12 mouse cellular contexts compared by ENCODE assay signal in the genomic region with DNA sequence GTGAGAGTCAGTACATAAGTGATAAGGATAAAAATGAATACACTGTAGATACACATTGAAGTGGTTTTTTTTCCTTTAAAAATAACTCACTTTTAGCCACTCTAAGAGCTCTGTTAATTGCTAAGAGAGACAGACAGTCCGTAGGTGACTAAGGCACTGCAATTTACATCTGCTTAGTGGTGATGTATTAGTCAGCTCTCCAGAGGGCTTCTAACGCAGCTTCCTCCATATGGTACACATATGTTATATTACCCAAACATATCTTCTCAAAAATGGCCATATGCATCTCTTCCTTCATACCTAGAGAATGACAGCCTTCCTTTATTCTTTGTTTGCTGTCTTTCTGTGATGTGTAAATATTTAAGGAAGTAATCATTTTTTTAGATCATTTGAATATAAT.
A peak's percentile ranks its signal among the peaks of the same experiment; 100 is the strongest.
DNase-seq lines count a peak whose midpoint lies in the region; ATAC-seq and TF ChIP-seq lines count a peak whose summit lies in the region.
"Had no signal": no experiment of that assay in that cellular context is flagged by ENCODE, and none has a peak within 500 bp of the region (broad histone marks: within the 10 kb centered on the region; RNA-seq: fewer than 3 reads in every experiment).

No protein-coding gene starts in this region.

- H3K36me3 ChIP-seq in forebrain, embryonic 16.5 days (ENCODE audit: control insufficient read depth, insufficient read depth) = no peaks in the 10 kb centered on the region
- no peaks in the 10 kb centered on the region for H3K36me3 ChIP-seq in midbrain, embryonic 16.5 days (ENCODE audit: control insufficient read depth, insufficient read depth, low read length)
- H3K36me3 ChIP-seq: limb, embryonic 12.5 days had no signal

- no peak overlapping the region for H3K9ac ChIP-seq in forebrain, embryonic 16.5 days (replicated peaks; ENCODE audit: low read depth, low read length)
- H3K9ac ChIP-seq in midbrain, embryonic 16.5 days (ENCODE audit: low read depth, low read length) = no peak overlapping the region
- H3K9ac ChIP-seq: limb, embryonic 12.5 days had no signal

- H3K4me2 ChIP-seq in forebrain, embryonic 16.5 days (ENCODE audit: low read length) = no peak overlapping the region
- no peak overlapping the region for H3K4me2 ChIP-seq in midbrain, embryonic 16.5 days (ENCODE audit: low read length)
- H3K4me2 ChIP-seq: limb, embryonic 12.5 days had no signal

- no peak for TF ChIP-seq CTCF in left cerebral cortex, adult 2 months (IDR thresholded peaks at IDR 0.05)

- H3K27ac ChIP-seq in left cerebral cortex, adult 2 months = peak overlapping the region; percentile 54
- peak overlapping the region; percentile 74 for H3K27ac ChIP-seq in forebrain, embryonic 16.5 days (ENCODE audit: low read length)
- peak overlapping the region; percentile 87 for H3K27ac ChIP-seq in midbrain, embryonic 16.5 days (ENCODE audit: low read length)
- H3K27ac ChIP-seq: gastrocnemius, adult 2 months; limb, embryonic 12.5 days had no signal

- H3K4me3 ChIP-seq in left cerebral cortex, adult 2 months = no peak overlapping the region
- no peak overlapping the region for H3K4me3 ChIP-seq in forebrain, embryonic 16.5 days (replicated peaks; ENCODE audit: low read length)
- H3K4me3 ChIP-seq in midbrain, embryonic 16.5 days (ENCODE audit: low read depth, low read length) = no peak overlapping the region
- H3K4me3 ChIP-seq: gastrocnemius, adult 2 months; limb, embryonic 12.5 days had no signal

- H3K9me3 ChIP-seq in forebrain, embryonic 16.5 days (ENCODE audit: control insufficient read depth, low read length) = no peaks in the 10 kb centered on the region
- no peaks in the 10 kb centered on the region for H3K9me3 ChIP-seq in midbrain, embryonic 16.5 days (replicated peaks; ENCODE audit: control insufficient read depth, low read length, poor library complexity, severe bottlenecking)
- H3K9me3 ChIP-seq: limb, embryonic 12.5 days had no signal

- 13% methylated on average over 2 of the region's 2 CpGs for WGBS in forebrain, embryonic 16.5 days
- 11% methylated on average over 2 of the region's 2 CpGs for WGBS in midbrain, embryonic 16.5 days

- peak; percentile 8; the same call in 1 of the 2 replicates for ATAC-seq in forebrain, embryonic 16.5 days
- ATAC-seq in midbrain, embryonic 16.5 days = no peak

- H3K4me1 ChIP-seq in forebrain, embryonic 16.5 days (replicated peaks; ENCODE audit: control insufficient read depth, insufficient read depth, low read length) = peaks cover 28% of the 10 kb centered on the region
- peaks cover 34% of the 10 kb centered on the region for H3K4me1 ChIP-seq in midbrain, embryonic 16.5 days (ENCODE audit: control insufficient read depth, insufficient read depth, low read length)

- intact Hi-C loops in left cerebral cortex, adult 2 months (cut with DNase I) = loop anchor here (1.0 to 5.0 kb wide), 2 partner anchors 69 to 134 kb away; no protein-coding TSS in a partner anchor

- H3K27me3 ChIP-seq in forebrain, embryonic 16.5 days (replicated peaks; ENCODE audit: control insufficient read depth, insufficient read depth, low read length) = no peaks in the 10 kb centered on the region
- no peaks in the 10 kb centered on the region for H3K27me3 ChIP-seq in midbrain, embryonic 16.5 days (ENCODE audit: control insufficient read depth, insufficient read depth, low read depth, low read length)
- H3K27me3 ChIP-seq: limb, embryonic 12.5 days had no signal

- no peak for DNase-seq in left cerebral cortex, adult 2 months (ENCODE audit: extremely low spot score in 1 of 2, low spot score in 2 of 2)
- DNase-seq in left cerebral cortex, adult 11 months (ENCODE audit: low spot score) = no peak
- peak; percentile 75 for DNase-seq in brain, adult 2 months (ENCODE audit: low read depth, low spot score)
- DNase-seq in yolk sac, embryonic 10.5 days (ENCODE audit: low spot score) = no peak
- DNase-seq in thymus, postnatal 4 days = no peak
- no peak for DNase-seq in B cell, adult 2 months
- DNase-seq: gastrocnemius, adult 2 months; kidney, postnatal 14 days; layer of hippocampus, postnatal 36 days had no signal
